Mouse (Mus musculus): ENCODE data around the gene Slc30a7.

The Slc30a7 gene

GRCm38 (mm10) chr3:116006978-116007940, at the start of gene Slc30a7, which contains the start of gene Extl2:
Gene Slc30a7, minus strand, starts transcription at chr3:116007406.
Gene Extl2, plus strand, starts transcription at chr3:116007462.
- DNase-seq (ENCODE audit: low spot score in 2 of 2), result peak; percentile 74 to 88

GRCm38 (mm10) chr3:116047034-116047433, 39.8 kb upstream of the Slc30a7 start:
- no peak for DNase-seq (ENCODE audit: low spot score in 2 of 2)

GRCm38 (mm10) chr3:116046000-116046399, 38.8 kb upstream of the Slc30a7 start:
- no peak for DNase-seq (ENCODE audit: low spot score in 2 of 2)

GRCm38 (mm10) chr3:116040776-116041175, 33.6 kb upstream of the Slc30a7 start:
- DNase-seq (ENCODE audit: low spot score in 2 of 2), result no peak

- DNase-seq (ENCODE audit: low spot score in 2 of 2), result no peak
Measured at GRCm38 (mm10) chr3:116033871-116034222, 26.6 kb upstream of the Slc30a7 start.

- no peak for DNase-seq (ENCODE audit: low spot score in 2 of 2)
Measured at GRCm38 (mm10) chr3:116033218-116033870, 26.1 kb upstream of the Slc30a7 start.

- no peak for DNase-seq (ENCODE audit: low spot score in 2 of 2)
Measured at GRCm38 (mm10) chr3:116030152-116030788, 23.1 kb upstream of the Slc30a7 start.

GRCm38 (mm10) chr3:116026996-116027395, 19.8 kb upstream of the Slc30a7 start:
- DNase-seq (ENCODE audit: low spot score in 2 of 2), result no peak

- no peak for DNase-seq (ENCODE audit: low spot score in 2 of 2)
Measured at GRCm38 (mm10) chr3:116025701-116026100, 18.5 kb upstream of the Slc30a7 start.

- DNase-seq (ENCODE audit: low spot score in 2 of 2), result no peak
Measured at GRCm38 (mm10) chr3:116024669-116025068, 17.5 kb upstream of the Slc30a7 start.

GRCm38 (mm10) chr3:116024236-116024635, 17.0 kb upstream of the Slc30a7 start:
- DNase-seq (ENCODE audit: low spot score in 2 of 2), result no peak

- DNase-seq (ENCODE audit: low spot score in 2 of 2), result no peak
Measured at GRCm38 (mm10) chr3:116019136-116019535, 11.9 kb upstream of the Slc30a7 start.

GRCm38 (mm10) chr3:116018606-116019005, 11.4 kb upstream of the Slc30a7 start:
- DNase-seq (ENCODE audit: low spot score in 2 of 2), result no peak

- no peak for DNase-seq (ENCODE audit: low spot score in 2 of 2)
Measured at GRCm38 (mm10) chr3:116016116-116016515, 8.9 kb upstream of the Slc30a7 start.

- no peak for DNase-seq (ENCODE audit: low spot score in 2 of 2)
Measured at GRCm38 (mm10) chr3:116014901-116015300, 7.7 kb upstream of the Slc30a7 start.

GRCm38 (mm10) chr3:116009622-116010344, 2.6 kb upstream of the Slc30a7 start:
- no peak for DNase-seq (ENCODE audit: low spot score in 2 of 2)

- DNase-seq (ENCODE audit: low spot score in 2 of 2), result peak; percentile 42 to 69
Measured at GRCm38 (mm10) chr3:116007941-116008440, 785 bp upstream of the Slc30a7 start.

GRCm38 (mm10) chr3:116006284-116006977, 775 bp downstream of the Slc30a7 start:
- peak in 1 of 2 experiments; percentile 30 for DNase-seq (ENCODE audit: low spot score in 2 of 2)

GRCm38 (mm10) chr3:115996929-115997328, 10.3 kb downstream of the Slc30a7 start:
- DNase-seq (ENCODE audit: low spot score in 2 of 2), result no peak

GRCm38 (mm10) chr3:115993025-115993424, 14.2 kb downstream of the Slc30a7 start:
- no peak for DNase-seq (ENCODE audit: low spot score in 2 of 2)

GRCm38 (mm10) chr3:115992588-115992987, 14.6 kb downstream of the Slc30a7 start:
- no peak for DNase-seq (ENCODE audit: low spot score in 2 of 2)

Measured in spleen, postnatal 4 days (tissue).